Mouse (Mus musculus) frontal cortex, postnatal 25 days (tissue): ENCODE measurements at regions not wholly inside any gene's neighbourhood (a gene's known extent, or its start where the extent isn't known, plus 50 kb on each side); places are given as distances from the start of the nearest gene placed in this dataset.
"Not testable (repeated sequence)": the region's sequence is repeated elsewhere in the genome, so short reads cannot be mapped to it uniquely, and the experiment has no call there.

Experiments
- DNase-seq, 2 experiments: peaks; one replicate each; pipeline ENCODE4 v3.0.0; 2022; ENCODE audit warnings: low spot score in 2 of 2

DNA sequence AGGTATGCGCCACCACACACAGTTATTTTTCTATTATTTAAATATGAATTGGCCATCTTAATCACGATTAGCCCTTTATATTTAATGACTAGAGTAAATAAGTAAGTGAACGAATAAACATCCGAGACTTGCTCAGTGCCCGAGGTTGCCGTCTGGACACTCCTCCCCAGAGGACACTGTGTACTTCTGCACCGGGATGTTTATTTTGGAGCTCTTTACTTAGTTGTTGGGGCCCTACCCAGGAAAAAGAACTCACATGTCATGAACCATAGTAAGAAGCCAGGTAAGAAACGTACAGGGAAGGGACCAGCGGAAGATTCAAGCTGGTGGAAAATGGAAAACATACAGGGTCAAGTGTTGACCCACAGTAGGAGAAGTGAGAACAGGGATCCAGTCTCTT is 89.0 kb downstream of the Akr1d1 start:
- no peak for DNase-seq

DNA sequence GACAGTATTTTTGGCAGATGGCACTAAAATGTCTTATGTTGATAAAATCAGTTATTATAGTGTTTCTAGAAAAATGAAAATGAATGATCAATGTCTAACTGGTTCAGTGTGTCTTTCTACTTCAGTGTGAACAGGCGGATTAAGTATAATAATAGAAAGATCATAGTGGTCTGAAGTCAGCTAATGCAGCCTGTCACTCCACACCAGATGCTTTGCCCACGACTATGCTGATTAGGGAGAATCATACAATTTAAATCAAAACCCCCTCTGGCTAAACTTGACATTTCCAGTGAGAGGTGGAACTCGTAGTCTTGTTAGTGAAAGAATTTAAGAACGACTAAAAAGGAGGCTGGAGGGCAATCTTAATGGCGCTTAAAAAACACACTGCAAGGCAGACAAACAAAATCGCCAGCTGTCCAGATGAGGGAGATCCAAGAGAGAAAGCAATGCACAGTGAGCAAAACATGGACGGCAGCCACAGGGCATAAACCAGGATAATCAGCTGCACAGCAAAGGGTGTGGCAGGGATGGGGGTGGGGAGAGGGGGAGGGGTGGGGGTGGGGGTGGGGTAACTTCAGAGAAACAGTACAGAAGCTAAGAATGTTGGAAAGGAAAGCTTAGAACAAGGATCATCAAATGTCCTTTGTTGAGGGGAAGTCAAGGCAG is 91.5 kb downstream of the Akr1d1 start:
- DNase-seq: no peak

DNA sequence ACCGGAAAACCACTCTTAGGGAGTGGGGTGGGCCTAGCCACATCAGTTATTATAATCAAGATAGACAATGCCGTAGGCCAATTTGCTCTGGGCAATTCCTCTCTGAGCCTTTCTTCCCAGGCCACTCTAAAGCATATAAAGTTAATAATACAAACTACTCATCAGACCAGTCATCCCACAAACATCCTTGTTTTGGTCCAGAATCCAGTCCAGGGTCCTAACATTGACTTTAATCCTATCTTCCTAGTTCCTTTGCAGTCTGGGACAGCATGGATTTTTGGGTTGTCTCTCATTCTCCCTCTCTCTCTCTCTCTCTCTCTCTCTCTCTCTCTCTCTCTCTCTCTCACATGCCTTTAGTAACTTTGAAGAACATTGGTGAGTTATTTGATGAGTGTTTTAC is 92.3 kb downstream of the Akr1d1 start:
- no peak for DNase-seq

DNA sequence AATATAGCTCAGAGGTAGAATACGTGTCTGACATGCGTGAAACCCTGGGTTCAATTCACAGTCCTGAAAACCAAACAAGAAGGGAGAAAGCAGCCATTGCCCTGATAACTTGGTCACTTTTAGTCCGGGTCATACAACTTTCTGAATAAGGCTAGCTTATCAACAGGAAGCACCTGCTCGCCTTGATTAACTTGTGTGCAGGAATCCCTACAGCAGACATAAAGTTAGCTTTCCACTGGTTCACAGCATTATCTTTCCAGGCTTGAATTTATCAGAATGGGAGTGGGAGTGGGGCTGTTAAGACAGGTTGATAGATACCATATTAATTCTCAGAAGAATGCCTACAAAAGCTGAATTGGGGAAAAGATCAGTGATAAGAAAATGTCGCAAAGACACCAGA is 97.2 kb downstream of the Akr1d1 start:
- DNase-seq: no peak

DNA sequence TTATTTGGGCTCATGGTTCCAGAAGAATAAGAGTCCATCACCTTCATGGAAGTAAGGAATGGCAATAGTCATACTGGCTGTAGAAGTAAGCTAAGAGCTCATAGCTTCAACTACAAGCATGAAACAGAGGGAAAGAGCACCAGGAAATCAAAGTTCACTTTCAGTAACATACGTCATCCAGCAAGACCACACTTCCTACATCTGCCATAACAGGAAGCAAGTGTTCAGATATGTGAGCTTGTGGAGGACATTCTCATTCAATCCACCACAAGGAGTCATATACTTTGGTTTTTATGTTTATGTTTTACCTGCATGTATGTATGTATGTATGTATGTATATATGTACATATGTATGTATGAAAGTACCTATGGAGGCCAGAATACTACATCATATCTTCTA is 104.0 kb downstream of the Akr1d1 start:
- no peak for DNase-seq

DNA sequence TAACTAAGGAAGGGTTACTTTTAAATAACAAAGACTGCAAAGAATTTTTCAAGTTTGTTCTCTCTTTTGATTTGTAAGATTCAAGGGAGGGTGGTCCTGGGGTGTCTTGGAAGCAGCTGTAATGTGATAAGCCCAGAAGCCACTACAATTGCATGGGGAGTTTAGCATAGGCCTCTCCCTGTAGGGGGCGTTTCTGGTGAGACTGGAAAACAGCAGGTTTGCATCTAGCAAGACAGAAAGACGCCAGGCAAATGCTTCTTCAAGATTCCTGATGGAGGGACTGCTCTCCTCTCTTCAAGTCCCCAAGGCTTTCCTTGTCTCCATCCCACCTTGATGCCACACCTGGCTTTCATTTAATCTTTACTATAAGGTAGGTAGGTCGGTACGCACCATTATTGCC is 112.1 kb downstream of the Akr1d1 start:
- DNase-seq: no peak

DNA sequence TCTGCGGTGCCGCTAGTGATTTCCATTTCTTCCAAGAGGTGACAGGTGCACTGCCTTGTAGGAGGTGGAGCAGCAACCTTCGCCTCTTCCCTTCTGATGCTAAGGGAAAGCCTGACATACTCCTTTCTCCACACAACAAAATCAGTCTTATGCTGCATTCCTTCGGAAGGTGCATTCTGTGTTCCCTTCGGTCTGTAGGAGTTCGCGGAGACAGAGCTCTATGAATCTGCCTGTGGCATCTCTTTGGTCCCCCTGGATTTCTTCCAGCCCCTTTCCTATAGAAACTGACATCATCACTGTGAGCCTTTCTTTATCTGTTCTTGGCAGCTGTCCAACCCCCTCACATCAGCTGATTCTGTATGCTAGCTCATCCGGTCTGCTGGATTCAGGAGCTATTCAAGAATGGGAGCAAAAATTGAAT is 112.7 kb downstream of the Akr1d1 start:
- DNase-seq: peak; percentile 7 to 8

DNA sequence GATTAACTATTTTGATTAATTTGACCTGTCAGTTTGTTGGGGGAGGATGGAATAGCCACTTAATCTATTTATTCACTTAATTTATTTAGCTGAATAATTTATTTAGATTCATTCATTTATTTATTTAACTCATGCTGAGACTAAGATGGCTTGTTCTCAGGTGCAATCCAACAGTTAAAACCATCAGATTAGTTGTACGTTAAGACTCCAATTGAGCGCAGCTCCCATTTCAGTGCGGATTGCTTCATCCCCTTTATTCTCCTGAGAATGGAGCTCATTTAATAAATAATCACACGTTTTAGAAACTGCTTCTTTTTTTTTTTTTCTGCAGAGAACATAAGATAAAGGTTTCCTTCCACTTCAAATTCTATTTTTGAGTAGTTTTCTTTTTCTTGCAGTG is 113.2 kb downstream of the Akr1d1 start:
- DNase-seq: no peak

DNA sequence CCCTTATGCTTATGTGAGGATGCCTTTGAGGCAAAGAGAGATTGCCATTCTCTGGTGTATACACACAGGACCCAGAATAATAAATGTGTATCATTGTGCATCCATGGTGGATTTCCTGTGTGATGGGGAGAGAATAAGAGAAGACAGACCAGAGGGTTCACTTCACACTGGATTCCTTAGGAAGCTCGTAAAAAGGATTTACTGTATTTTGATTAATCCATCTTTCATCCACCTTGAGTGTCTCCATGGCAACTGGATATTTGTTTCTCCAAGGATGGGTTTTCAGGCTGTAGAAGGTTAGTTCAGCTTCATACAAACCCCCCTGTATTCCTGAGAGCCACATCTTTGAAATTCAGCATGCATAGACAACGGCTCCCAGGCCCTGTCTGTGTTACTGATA is 113.7 kb downstream of the Akr1d1 start:
- DNase-seq: no peak

DNA sequence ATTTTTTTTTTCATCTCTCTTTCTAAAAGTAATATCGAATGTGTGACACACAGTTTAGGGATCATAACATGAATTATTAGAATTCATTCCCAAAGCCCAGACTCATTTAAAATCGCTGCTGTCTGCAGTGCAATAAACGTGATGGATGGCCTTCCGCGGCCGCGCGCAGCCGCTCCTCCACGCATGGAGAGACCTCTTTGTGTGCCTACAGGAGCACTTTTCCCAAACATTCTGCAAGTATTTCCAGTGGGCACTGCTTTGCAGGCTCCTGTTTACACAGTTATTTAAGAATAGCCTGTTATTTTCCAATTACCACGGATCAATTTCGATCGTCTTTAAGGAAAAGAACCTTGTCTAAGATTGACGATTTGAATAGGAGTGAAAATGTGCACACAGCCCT is 115.6 kb downstream of the Akr1d1 start:
- no peak for DNase-seq

DNA sequence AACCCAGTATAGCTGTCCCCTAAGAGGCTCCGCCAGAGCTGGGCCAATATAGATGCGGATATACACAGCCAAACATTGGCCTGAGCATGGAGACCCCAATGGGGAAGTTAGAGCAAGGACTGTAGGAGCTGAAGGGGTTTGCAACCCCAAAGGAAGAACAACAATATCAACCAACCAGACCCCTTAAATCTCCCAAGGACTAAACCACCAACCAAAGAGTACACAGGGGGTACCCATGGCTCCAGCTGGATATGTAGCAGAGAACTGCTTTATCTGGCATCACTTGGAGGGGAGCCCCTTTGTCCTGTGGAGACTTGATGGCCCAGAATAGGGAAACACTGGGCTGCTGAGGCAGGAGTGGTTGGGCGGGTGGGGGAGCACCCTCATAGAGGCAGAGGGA is 127.3 kb downstream of the Akr1d1 start:
- DNase-seq: not testable (repeated sequence)

DNA sequence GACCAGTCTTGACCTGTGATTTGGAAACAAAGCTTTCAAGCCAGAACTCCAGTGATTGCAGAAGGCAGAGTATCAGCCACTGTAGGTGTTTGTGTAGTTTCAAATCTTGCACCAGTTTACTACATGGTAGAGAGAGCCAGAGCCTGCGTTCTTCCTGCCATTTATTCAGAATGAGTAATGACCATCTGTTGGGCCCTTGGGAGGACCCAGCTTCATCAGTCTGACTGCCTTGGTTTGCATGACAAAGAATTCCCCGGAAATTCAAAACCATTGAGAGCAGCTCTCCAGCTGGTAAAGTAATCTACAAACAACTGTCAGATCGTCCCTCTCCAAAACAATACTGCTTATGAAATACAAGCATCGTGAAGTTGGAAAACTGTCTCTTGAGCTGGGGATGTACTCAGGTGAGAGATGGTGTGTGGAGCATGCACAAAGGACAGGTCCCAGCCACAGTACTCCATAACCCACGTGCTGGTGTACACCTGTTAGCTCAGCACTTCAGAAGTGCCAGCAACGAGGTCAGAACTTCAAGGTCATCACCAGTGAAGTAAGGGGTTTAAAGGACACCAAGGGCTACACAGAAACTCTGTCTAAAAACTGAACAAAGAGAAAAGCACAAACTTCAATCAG is 128.2 kb downstream of the Akr1d1 start:
- DNase-seq: no peak

DNA sequence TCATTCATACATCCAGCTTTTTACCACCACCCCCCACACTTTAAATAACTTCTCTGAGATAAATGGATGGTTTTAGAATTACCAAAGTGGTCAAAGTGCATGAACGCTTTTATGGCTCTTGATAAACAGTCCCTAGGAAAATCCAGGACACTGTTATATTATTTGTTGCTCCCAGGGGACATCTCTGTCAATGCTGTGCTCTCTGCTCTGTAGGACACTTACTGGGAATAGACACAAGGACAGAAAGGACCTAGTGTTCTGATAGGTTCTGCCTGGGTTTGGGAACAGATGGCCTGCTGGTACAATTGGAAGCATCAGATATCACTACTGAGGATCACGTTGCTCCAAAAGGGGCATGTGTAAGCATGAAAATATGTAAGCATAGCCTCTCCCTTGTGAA is 132.8 kb downstream of the Akr1d1 start:
- DNase-seq: no peak

DNA sequence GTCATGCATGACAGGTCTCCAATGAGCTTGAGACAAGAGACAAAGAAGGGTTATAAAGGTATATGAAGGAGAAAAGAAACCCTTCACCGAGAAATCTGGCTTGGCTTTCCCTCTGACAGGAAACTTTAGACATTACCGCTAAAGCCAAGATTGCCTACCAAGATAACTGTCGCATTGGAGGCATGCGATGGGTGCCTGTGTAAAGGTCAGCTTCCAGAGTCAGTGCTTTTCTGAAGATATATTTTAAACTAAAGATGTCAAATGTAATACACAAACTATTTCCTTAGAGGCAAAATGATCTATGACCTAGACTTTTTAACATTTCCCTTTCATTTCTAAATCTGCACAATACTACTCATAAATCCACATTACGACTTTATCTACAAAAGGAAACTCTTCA is 135.6 kb downstream of the Akr1d1 start:
- DNase-seq: no peak

DNA sequence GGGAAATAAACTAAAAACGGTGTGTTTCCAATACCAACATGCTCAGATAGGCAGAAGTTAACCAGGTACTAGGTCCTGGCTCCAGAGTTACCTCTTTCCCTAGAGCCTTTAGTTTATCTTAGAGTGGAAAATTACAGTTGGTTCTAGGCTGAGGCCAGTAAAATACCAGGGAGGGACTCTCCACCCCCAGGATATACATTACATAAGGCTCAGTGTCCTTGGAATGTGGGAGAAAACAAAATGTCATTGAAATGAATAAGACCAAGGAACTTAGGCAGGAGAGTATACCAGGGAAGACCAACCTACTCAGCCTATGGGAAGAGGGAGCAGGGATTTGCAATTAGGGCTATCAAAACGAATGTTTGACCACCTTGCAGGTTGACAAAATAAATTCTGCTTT is 139.4 kb downstream of the Akr1d1 start:
- no peak for DNase-seq

DNA sequence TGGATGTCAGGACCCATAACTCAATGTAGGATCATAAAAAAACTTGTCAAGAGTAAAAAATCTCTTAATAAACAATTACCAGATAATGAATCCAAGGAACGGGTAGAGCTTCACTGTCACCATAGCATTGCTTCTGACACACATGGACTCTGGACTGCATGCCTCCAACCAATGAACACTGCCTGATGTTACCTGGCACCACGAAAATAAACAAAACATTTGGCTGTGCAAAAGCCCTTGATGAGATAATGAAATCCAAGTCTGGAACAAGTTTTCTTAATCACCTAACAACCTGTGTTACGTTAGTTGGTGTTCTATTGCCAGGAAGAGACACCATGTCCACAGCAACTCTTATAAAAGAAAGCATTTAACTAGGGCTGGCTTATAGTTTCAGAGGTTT is 140.7 kb downstream of the Akr1d1 start:
- no peak for DNase-seq

DNA sequence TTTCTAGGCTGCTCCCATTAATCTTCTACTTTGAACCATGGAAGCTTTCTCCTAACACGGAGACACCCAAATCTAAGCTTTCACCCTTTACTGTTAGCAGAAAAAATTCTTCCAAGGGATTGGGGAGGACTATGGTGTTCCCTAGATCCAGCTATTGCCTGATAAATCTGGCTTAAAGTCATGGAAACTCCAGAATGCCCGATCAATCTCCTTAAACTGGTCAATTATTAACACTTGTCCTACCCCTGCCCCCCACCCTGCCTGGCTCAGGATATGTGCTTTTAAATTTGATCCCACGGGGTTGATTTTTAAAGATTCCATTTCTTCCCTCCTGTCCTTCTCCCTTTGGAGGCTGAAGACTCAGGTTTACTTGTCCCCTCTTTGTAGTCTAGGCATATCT is 149.9 kb downstream of the Akr1d1 start:
- no peak for DNase-seq

DNA sequence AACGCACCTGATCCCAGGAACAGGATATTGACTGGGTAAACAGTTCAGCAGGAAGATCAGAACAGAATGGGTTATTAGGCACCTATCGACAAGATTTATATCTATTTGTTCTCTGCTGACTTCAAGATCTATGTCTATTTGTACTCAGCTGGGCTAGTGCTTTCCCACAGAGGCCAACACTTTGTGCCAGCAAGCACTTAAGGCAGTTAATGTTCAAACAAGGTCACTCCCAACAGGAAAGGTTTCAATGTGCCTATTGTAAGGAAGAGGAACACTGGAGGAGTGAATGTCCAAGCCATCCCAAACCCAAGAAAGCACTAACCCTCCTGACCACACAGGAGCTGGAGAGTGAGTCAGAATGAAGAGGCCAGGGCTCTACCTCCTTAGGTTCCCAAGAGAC is 151.4 kb downstream of the Akr1d1 start:
- not testable (repeated sequence) for DNase-seq

DNA sequence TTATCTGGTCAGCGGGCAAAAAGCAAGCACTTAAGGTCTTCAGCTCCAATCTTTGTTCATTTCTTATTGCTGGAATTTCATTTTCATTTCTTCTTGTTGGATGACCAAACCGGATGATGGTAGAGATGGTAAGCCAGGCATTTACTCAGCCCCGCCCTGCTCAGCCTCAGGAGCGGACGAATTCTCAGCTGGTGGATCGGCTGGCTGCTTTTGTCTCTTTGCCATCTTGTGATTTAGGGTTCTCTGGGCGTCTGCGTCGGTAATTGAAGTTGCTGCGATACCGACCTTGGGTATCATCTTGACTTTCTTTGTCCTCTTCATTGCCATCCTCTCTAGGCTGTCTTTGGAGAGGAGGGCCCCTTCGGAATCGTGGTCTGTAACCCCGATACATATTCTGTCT is 156.1 kb downstream of the Akr1d1 start:
- no peak for DNase-seq

DNA sequence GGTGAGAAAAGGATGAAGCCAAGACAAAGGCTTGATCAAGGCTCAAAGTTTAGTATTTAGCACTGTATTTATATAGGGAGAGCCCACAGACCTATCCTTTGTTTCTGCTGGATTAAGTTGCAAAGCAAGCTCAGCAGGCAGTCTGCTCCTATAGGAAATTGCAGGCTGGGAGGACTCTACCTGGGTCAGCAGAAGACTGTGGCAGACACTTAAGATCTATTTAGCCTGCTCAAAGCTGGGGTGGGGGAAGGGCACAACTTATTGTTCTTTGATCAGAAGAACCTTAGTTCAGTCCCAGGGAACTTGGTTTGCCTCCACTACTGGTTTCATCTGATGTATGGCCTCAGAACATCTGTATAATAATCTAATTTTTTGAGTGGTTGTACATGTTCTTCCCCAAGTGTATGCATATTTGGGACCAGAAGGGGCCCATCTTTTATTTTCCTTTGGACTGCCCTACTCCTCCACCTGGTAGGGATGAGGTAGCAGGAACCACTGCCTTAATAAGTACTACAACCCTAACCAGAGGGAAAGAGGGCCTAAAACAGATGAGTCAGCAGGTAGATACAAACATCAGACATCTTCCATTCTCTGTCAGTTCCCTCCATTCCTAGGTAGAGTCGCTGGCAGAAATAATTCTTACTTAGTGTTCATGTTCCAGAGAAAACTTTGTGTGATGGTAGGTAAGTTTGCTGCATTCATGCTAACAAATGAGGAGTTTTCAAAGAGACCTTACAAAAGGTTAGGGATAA is 159.1 kb downstream of the Akr1d1 start:
- no peak for DNase-seq

DNA sequence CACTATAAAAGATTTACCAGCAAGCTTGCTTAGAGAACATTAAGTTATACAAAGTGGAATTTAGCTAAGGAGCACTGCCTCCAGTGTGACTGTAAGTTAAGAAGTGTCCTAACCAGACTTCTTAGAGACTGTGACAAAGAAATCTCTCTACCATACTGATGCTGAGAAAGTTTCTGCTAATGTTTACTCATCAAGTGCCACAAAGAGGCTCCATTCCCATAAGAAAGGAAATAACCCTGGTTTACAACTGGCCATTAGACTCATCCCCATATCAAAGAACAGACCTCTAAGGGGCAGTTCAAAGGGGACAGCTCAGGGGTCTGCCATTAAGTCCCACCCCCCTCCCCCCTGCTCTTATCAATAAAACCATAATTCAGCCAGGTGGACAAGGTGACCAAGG is 159.7 kb downstream of the Akr1d1 start:
- no peak for DNase-seq

DNA sequence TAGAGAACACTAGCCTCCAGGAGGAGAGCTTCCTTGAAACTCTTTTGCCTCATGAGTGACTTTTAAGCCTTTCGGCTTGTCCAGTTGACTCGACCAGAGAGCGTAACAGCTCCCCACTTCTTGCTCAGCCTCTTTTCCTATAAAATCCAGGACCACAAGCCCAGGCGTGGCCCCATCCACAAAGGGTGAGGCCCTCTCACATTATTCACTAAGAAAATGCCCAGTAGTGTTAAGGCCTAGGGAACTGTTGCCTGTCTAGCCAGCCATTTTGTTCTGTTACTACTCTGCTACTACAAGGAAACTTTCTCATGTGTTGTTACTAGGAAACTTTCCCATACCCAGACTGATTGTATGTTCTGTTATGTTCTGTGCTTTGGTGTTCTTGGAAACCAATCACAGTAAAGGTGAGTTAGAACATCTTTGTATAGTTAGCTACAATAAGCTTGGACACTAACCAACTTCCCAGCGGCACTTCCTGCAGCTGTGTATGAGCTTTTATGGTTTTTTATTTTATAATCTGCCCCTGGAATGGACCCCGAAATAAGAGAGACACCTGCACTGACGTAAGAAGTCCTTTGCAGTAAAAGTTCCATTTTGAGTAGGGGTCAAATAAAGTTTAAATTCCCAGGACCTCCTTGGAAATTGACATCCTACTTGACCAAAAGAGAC is 162.1 kb downstream of the Akr1d1 start:
- DNase-seq: no peak

DNA sequence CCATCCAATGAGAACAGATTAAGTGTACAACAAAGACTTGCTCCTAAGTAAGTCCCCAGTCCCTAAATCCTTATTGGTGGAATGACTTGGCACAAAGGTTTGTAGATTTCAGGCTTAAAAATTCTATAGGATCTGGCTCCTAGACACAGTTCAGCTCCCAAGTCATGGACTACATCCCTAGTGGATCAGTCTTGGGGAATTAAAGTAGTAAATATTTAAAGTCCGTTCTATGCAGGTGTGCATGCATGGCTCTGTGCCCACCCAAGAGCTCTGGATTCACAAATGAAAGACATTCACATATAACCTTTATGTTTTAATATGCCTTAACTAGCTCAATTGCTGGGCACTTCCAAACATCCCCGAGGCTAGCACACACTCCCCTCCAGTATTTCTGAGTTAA is 162.8 kb downstream of the Akr1d1 start:
- DNase-seq: no peak
